Mouse (Mus musculus): ENCODE results near the gene Ppp4r2.

DNA sequence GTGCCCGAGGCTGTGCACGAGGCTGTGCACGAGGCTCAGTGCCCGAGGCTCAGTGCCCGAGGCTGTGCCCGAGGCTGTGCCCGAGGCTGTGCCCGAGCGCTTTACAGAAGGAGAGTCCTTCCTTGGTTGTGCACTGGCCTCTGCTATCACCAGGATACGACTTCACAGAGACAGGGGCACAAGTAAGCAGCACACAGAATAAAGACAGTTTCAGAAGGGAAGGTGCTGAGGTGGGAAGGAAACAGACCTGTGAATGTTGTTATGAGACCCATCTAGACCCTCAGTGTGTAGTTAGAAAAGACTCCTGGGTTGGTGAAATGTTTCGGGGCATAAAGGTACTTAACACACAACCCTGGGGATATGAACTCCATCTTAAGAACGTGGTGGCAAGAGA is 43.2 kb downstream of the Ppp4r2 start:
- TF ChIP-seq CTCF (IDR thresholded peaks at IDR 0.05; ENCODE audit: low read depth) (no peak), EP300 (IDR thresholded peaks at IDR 0.05; ENCODE audit: low read depth) (no peak)

All from liver, postnatal 0 days (tissue).